Mouse (Mus musculus) spleen, adult 2 months (tissue): Measurements from ENCODE around the gene Sgcd.

Experiments
- CTCF ChIP-seq: fragments of 200-500 bp; IDR thresholded peaks from 2 replicates; pipeline ENCODE4 v1.5.1; 2011; ENCODE audit warnings: mild to moderate bottlenecking, inconsistent platforms; ENCODE audit not compliant: insufficient read depth, insufficient read length, insufficient replicate concordance; ENCODE audit errors: extremely low read depth
- POLR2A ChIP-seq: fragments of 200-500 bp; IDR thresholded peaks from 2 replicates; pipeline ENCODE4 v1.6.1; 2011; ENCODE audit warnings: low read depth, low read length, inconsistent platforms

DNA sequence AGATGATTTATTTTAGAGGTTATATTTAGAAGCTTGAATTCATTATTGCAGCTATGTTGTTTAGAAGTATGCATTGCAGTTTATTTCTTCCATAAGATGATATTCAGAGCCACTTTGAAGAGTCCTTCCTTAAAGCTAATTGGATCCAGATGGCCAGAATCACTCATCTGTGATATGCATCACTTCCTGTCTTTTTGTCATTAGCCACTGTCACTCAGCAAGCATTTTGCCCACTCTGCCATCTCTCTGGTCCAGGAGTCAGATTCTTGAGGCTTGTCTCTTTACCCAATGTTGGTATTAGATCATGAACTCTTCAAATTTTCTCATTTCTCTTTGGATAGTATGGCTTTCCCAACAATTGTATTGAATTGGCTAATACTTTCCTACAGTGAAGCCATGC, 602.6 kb downstream of the Sgcd start:
- TF ChIP-seq CTCF (no peak), POLR2A (no peak)
